Mouse (Mus musculus) right cerebral cortex, postnatal 36 days (tissue): ENCODE measurements around the gene Dvl2.
"Not testable (repeated sequence)": the region's sequence is repeated elsewhere in the genome, so short reads cannot be mapped to it uniquely, and the experiment has no call there.

Experiments
- DNase-seq, 2 experiments: peaks; one replicate each; pipeline ENCODE4 v3.0.0; 2022; ENCODE audit warnings: low spot score in 2 of 2, mixed read lengths in 1 of 2

Gene Dvl2

GRCm38 (mm10) chr11:70010033-70010432, 9.6 kb downstream of the Dvl2 start:
- DNase-seq = no peak

GRCm38 (mm10) chr11:70010548-70010947, 10.2 kb downstream of the Dvl2 start:
- DNase-seq = no peak

- DNase-seq = no peak
Measured at GRCm38 (mm10) chr11:70010961-70011360, 10.6 kb downstream of the Dvl2 start.

GRCm38 (mm10) chr11:70012931-70013330, 12.5 kb downstream of the Dvl2 start:
- no peak for DNase-seq

GRCm38 (mm10) chr11:70013408-70013807, 13.0 kb downstream of the Dvl2 start:
- DNase-seq = no peak

GRCm38 (mm10) chr11:70014051-70014450, 13.7 kb downstream of the Dvl2 start:
- no peak for DNase-seq

- DNase-seq = peak; percentile 84 to 85
Measured at GRCm38 (mm10) chr11:70014880-70015558, 14.6 kb downstream of the Dvl2 start, which contains the start of gene Acadvl. TSS of gene Acadvl (minus strand) at chr11:70015411.

- no peak for DNase-seq
Measured at GRCm38 (mm10) chr11:70015677-70016076, 15.3 kb downstream of the Dvl2 start.

GRCm38 (mm10) chr11:70016177-70016576, 15.8 kb downstream of the Dvl2 start:
- not testable (repeated sequence) for DNase-seq

GRCm38 (mm10) chr11:70016669-70017068, 16.3 kb downstream of the Dvl2 start, which contains the start of gene Dlg4:
TSS of gene Dlg4 (plus strand) at chr11:70016942.
- DNase-seq = no peak

GRCm38 (mm10) chr11:70017199-70017767, 16.9 kb downstream of the Dvl2 start:
- DNase-seq = no peak

- no peak for DNase-seq
Measured at GRCm38 (mm10) chr11:70018131-70018990, 18.0 kb downstream of the Dvl2 start.

GRCm38 (mm10) chr11:70019495-70020021, 19.2 kb downstream of the Dvl2 start:
- DNase-seq = no peak

- no peak for DNase-seq
Measured at GRCm38 (mm10) chr11:70020022-70020631, 19.7 kb downstream of the Dvl2 start.

- peak; percentile 70 to 76 for DNase-seq
Measured at GRCm38 (mm10) chr11:70020731-70021263, 20.4 kb downstream of the Dvl2 start.

- peak; percentile 96 for DNase-seq
Measured at GRCm38 (mm10) chr11:70021264-70022132, 21.1 kb downstream of the Dvl2 start.

- DNase-seq = no peak
Measured at GRCm38 (mm10) chr11:70023481-70024150, 23.2 kb downstream of the Dvl2 start.

GRCm38 (mm10) chr11:70024151-70024514, 23.7 kb downstream of the Dvl2 start:
- DNase-seq = no peak

- no peak for DNase-seq
Measured at GRCm38 (mm10) chr11:70026689-70027088, 26.3 kb downstream of the Dvl2 start.

- peak in 1 of 2 experiments; percentile 42 for DNase-seq
Measured at GRCm38 (mm10) chr11:70027397-70027796, 27.0 kb downstream of the Dvl2 start.
